Mouse (Mus musculus): ENCODE measurements around the gene Nat8f5.
"Not testable (repeated sequence)": the region's sequence is repeated elsewhere in the genome, so short reads cannot be mapped to it uniquely, and the experiment has no call there.

DNA sequence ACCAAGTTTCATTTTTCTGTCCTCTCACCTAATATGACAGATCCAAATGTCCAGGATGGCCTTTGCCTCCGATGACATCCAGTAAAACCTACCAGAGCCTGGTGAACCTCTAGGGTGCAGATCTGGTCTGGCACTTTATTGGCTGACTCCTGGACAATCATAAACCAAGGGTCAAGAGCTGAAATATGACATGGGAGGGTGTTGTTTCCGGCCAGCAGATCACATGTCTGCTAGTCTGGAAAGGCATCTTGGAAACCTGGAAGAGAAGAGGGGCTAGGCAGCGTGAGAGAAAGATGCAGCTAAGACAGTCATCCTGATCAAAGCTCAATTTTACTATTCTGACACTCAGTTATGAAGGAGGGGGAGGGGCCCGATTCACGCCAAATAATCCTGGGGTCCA, 48.2 kb upstream of the Nat8f5 start, which contains the start of gene Nat8f2:
- not testable (repeated sequence) for TF ChIP-seq POLR2A (IDR thresholded peaks at IDR 0.05; ENCODE audit: borderline replicate concordance, extremely low read depth, insufficient read depth, insufficient read length, poor library complexity, severe bottlenecking); CTCF (IDR thresholded peaks at IDR 0.05; ENCODE audit: borderline replicate concordance, extremely low read depth, insufficient read depth, insufficient read length)

Measured in brain, embryonic 14.5 days (tissue).